Mouse (Mus musculus): ENCODE results near the gene Pafah1b1. TPM values are rescaled to one million over a fixed set of nuclear protein-coding genes. Genes with fewer than 3 reads are reported as not detected.

The Pafah1b1 gene
- polyA plus RNA-seq, 1 experiment from 2014 or later, result 54.3 TPM

GRCm38 (mm10) chr11:74670151-74670550 lies 54.3 kb downstream of the Pafah1b1 start:
- Histone ChIP-seq H3K9me3 (replicated peaks) (no peaks in the 10 kb centered on the region), H3K27me3 (replicated peaks) (no peaks in the 10 kb centered on the region), H3K4me1 (peaks cover 26% of the 10 kb centered on the region), H3K36me3 (peaks cover 88% of the 10 kb centered on the region), H3K9ac (no peak overlapping the region), H3K4me3 (no peak overlapping the region), H3K27ac (peak overlapping the region; percentile 37), H3K4me2 (no peak overlapping the region)
- no peak for ATAC-seq

GRCm38 (mm10) chr11:74668971-74669370 lies 55.5 kb downstream of the Pafah1b1 start:
- Histone ChIP-seq H3K36me3 (peaks cover 88% of the 10 kb centered on the region), H3K9me3 (replicated peaks) (no peaks in the 10 kb centered on the region), H3K4me3 (no peak overlapping the region), H3K4me1 (peaks cover 15% of the 10 kb centered on the region), H3K9ac (no peak overlapping the region), H3K27me3 (replicated peaks) (no peaks in the 10 kb centered on the region), H3K4me2 (no peak overlapping the region), H3K27ac (no peak overlapping the region)
- no peak for ATAC-seq
- WGBS (ENCODE audit: insufficient replicate concordance), result 82% methylated on average over 2 of the region's 2 CpGs

- Histone ChIP-seq H3K4me1 (peaks cover 10% of the 10 kb centered on the region), H3K36me3 (peaks cover 89% of the 10 kb centered on the region), H3K9me3 (replicated peaks) (no peaks in the 10 kb centered on the region), H3K4me3 (no peak overlapping the region), H3K9ac (no peak overlapping the region), H3K4me2 (no peak overlapping the region), H3K27me3 (replicated peaks) (no peaks in the 10 kb centered on the region), H3K27ac (0 out of 2 replicates have a peak overlapping the region, but pooled peaks have one; percentile 25)
- ATAC-seq, result no peak
- 85% methylated on average over 5 of the region's 5 CpGs for WGBS (ENCODE audit: insufficient replicate concordance)
These were observed 56.0 kb downstream of the Pafah1b1 start for GRCm38 (mm10) chr11:74668466-74668865.

GRCm38 (mm10) chr11:74667582-74668010 lies 56.9 kb downstream of the Pafah1b1 start:
- no peaks in the 10 kb centered on the region for H3K9me3 ChIP-seq (replicated peaks)
- WGBS (ENCODE audit: insufficient replicate concordance), result 86% methylated on average over 13 of the region's 13 CpGs
- H3K36me3 ChIP-seq, result peaks cover 90% of the 10 kb centered on the region
- 0 out of 2 replicates have a peak, but pooled peaks cover under 1% of the 10 kb centered on the region for H3K4me1 ChIP-seq
- H3K4me2 ChIP-seq, result no peak overlapping the region
- no peak overlapping the region for H3K4me3 ChIP-seq
- no peak overlapping the region for H3K27ac ChIP-seq
- no peak overlapping the region for H3K9ac ChIP-seq
- H3K27me3 ChIP-seq (replicated peaks), result no peaks in the 10 kb centered on the region
- ATAC-seq, result no peak

GRCm38 (mm10) chr11:74666776-74667581 lies 57.5 kb downstream of the Pafah1b1 start:
- no peaks in the 10 kb centered on the region for H3K9me3 ChIP-seq (replicated peaks)
- H3K36me3 ChIP-seq, result peaks cover 92% of the 10 kb centered on the region
- H3K4me3 ChIP-seq, result no peak overlapping the region
- no peak overlapping the region for H3K27ac ChIP-seq
- ATAC-seq, result no peak
- H3K9ac ChIP-seq, result no peak overlapping the region
- no peaks in the 10 kb centered on the region for H3K27me3 ChIP-seq (replicated peaks)
- 87% methylated on average over 14 of the region's 14 CpGs for WGBS (ENCODE audit: insufficient replicate concordance)
- H3K4me2 ChIP-seq, result no peak overlapping the region
- no peaks in the 10 kb centered on the region for H3K4me1 ChIP-seq

- Histone ChIP-seq H3K27me3 (replicated peaks) (no peaks in the 10 kb centered on the region), H3K9ac (no peak overlapping the region), H3K9me3 (replicated peaks) (no peaks in the 10 kb centered on the region), H3K4me3 (no peak overlapping the region), H3K4me1 (no peaks in the 10 kb centered on the region), H3K36me3 (peaks cover 99% of the 10 kb centered on the region), H3K4me2 (no peak overlapping the region), H3K27ac (no peak overlapping the region)
- WGBS (ENCODE audit: insufficient replicate concordance), result 86% methylated on average over 5 of the region's 5 CpGs
- ATAC-seq, result no peak
These were observed 58.2 kb downstream of the Pafah1b1 start for GRCm38 (mm10) chr11:74666284-74666652.

GRCm38 (mm10) chr11:74665631-74666283 lies 58.7 kb downstream of the Pafah1b1 start:
- H3K4me2 ChIP-seq, result no peak overlapping the region
- no peaks in the 10 kb centered on the region for H3K4me1 ChIP-seq
- no peak overlapping the region for H3K9ac ChIP-seq
- no peak overlapping the region for H3K27ac ChIP-seq
- no peaks in the 10 kb centered on the region for H3K27me3 ChIP-seq (replicated peaks)
- H3K9me3 ChIP-seq (replicated peaks), result no peaks in the 10 kb centered on the region
- 84% methylated on average over 17 of the region's 17 CpGs for WGBS (ENCODE audit: insufficient replicate concordance)
- H3K36me3 ChIP-seq, result peaks cover 100% of the 10 kb centered on the region
- H3K4me3 ChIP-seq, result no peak overlapping the region
- no peak for ATAC-seq

GRCm38 (mm10) chr11:74664906-74665305 lies 59.6 kb downstream of the Pafah1b1 start:
- Histone ChIP-seq H3K36me3 (peaks cover 100% of the 10 kb centered on the region), H3K27ac (no peak overlapping the region), H3K27me3 (replicated peaks) (no peaks in the 10 kb centered on the region), H3K4me3 (no peak overlapping the region), H3K4me1 (no peaks in the 10 kb centered on the region), H3K9ac (no peak overlapping the region), H3K9me3 (replicated peaks) (no peaks in the 10 kb centered on the region), H3K4me2 (no peak overlapping the region)
- 85% methylated on average over 8 of the region's 8 CpGs for WGBS (ENCODE audit: insufficient replicate concordance)
- no peak for ATAC-seq

- Histone ChIP-seq H3K4me2 (no peak overlapping the region), H3K36me3 (peaks cover 100% of the 10 kb centered on the region), H3K27ac (no peak overlapping the region), H3K9ac (no peak overlapping the region), H3K9me3 (replicated peaks) (no peaks in the 10 kb centered on the region), H3K27me3 (replicated peaks) (no peaks in the 10 kb centered on the region), H3K4me1 (no peaks in the 10 kb centered on the region), H3K4me3 (no peak overlapping the region)
- ATAC-seq, result no peak
- 44% methylated on average over 3 of the region's 3 CpGs for WGBS (ENCODE audit: insufficient replicate concordance)
These were observed 60.2 kb downstream of the Pafah1b1 start for GRCm38 (mm10) chr11:74664279-74664678.

GRCm38 (mm10) chr11:74662221-74662620 lies 62.2 kb downstream of the Pafah1b1 start:
- Histone ChIP-seq H3K9ac (no peak overlapping the region), H3K4me1 (no peaks in the 10 kb centered on the region), H3K4me2 (no peak overlapping the region), H3K36me3 (peaks cover 100% of the 10 kb centered on the region), H3K27ac (no peak overlapping the region), H3K27me3 (replicated peaks) (no peaks in the 10 kb centered on the region), H3K4me3 (no peak overlapping the region), H3K9me3 (replicated peaks) (peaks cover 6% of the 10 kb centered on the region; the same call in 1 of the 2 replicates)
- no peak for ATAC-seq
- 74% methylated on average over 6 of the region's 6 CpGs for WGBS (ENCODE audit: insufficient replicate concordance)

GRCm38 (mm10) chr11:74661641-74662040 lies 62.8 kb downstream of the Pafah1b1 start:
- 83% methylated on average over 19 of the region's 19 CpGs for WGBS (ENCODE audit: insufficient replicate concordance)
- no peak overlapping the region for H3K4me3 ChIP-seq
- no peak overlapping the region for H3K9ac ChIP-seq
- H3K27ac ChIP-seq, result no peak overlapping the region
- H3K4me2 ChIP-seq, result no peak overlapping the region
- H3K4me1 ChIP-seq, result no peaks in the 10 kb centered on the region
- ATAC-seq, result no peak
- H3K9me3 ChIP-seq (replicated peaks), result peaks cover 6% of the 10 kb centered on the region; the same call in 1 of the 2 replicates
- no peaks in the 10 kb centered on the region for H3K27me3 ChIP-seq (replicated peaks)
- H3K36me3 ChIP-seq, result peaks cover 100% of the 10 kb centered on the region

- 93% methylated on average over 13 of the region's 13 CpGs for WGBS (ENCODE audit: insufficient replicate concordance)
- Histone ChIP-seq H3K36me3 (peaks cover 96% of the 10 kb centered on the region), H3K4me1 (0 out of 2 replicates have a peak, but pooled peaks cover 1% of the 10 kb centered on the region), H3K4me2 (no peak overlapping the region), H3K27ac (no peak overlapping the region), H3K4me3 (no peak overlapping the region), H3K27me3 (replicated peaks) (no peaks in the 10 kb centered on the region), H3K9ac (no peak overlapping the region), H3K9me3 (replicated peaks) (peaks cover 6% of the 10 kb centered on the region; the same call in 1 of the 2 replicates)
- ATAC-seq, result no peak
These were observed 64.1 kb downstream of the Pafah1b1 start for GRCm38 (mm10) chr11:74660336-74660735.

Data from liver, embryonic 12.5 days (tissue).